Mouse (Mus musculus) liver, postnatal 0 days (tissue): ENCODE measurements around the gene Tex9.

ENCODE experiments used
- CTCF ChIP-seq: sonication (generic); IDR thresholded peaks from 2 replicates; pipeline ENCODE4 v1.5.1; 2016; ENCODE audit warnings: antibody characterized with exemption, low read depth
- EP300 ChIP-seq: IDR thresholded peaks from 2 replicates; pipeline ENCODE4 v1.6.1; 2016; ENCODE audit warnings: antibody characterized with exemption, low read depth, mild to moderate bottlenecking

DNA sequence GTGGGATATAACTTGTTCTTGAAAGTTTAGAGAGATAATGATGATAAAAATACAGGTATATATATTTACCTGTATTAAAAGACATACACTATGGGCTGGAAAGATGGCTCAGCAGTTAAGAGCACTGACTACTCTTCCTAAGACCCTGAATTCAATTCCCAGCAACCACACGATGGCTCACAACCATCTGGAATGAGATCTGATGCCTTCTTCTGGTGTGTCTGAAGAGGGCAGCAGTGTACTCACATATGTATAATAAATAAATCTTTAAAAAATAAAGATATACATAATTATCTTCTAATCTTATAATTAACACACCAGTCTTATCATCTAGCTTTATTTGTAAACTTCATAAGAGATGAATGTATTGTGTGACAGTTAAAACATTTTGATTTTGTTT, 35.6 kb downstream of the Tex9 start:
- TF ChIP-seq CTCF = no peak
- TF ChIP-seq EP300 = no peak
